Mouse (Mus musculus) neural tube, postnatal 0 days (tissue): Measurements from ENCODE around the gene Chd6. TPM values are rescaled to one million over a fixed set of nuclear protein-coding genes. Genes with fewer than 3 reads are reported as not detected.

Source experiments
- polyA plus RNA-seq: library from polyadenylated mRNA; unstranded; fragments of >200 nt; fragmentation: Nextera tagmentation; extraction: Ambion mirVana; gene quantifications from 2 replicates; pipeline ENCODE4 v1.2.1, GENCODE M21; 2015

Chd6 gene
- 24.0 and 26.5 TPM in 2 replicates for polyA plus RNA-seq

GRCm38 (mm10) chr2:161108933-161109371 lies at the start of gene Chd6:
Chd6 (minus strand) TSS chr2:161109075.

GRCm38 (mm10) chr2:160912231-160912671 lies 196.6 kb downstream of the Chd6 start, which contains the start of gene Emilin3:
Emilin3 (minus strand) TSS chr2:160912328.

Other genes starting within 250 kb of the Chd6 start
- 18.4 and 19.0 TPM in 2 replicates for gene Zhx3, start 236.1 kb downstream of the Chd6 start, polyA plus RNA-seq
- 0.32 and 0.33 TPM in 2 replicates for gene Lpin3, start 228.4 kb downstream of the Chd6 start, polyA plus RNA-seq
- 0.48 and 0.50 TPM in 2 replicates for gene Emilin3, start 196.7 kb downstream of the Chd6 start, polyA plus RNA-seq